Mouse (Mus musculus): Measurements from ENCODE around the gene Ush2a. TPM values are rescaled to one million over a fixed set of nuclear protein-coding genes. Genes with fewer than 3 reads are reported as not detected.

The Ush2a gene
- polyA plus RNA-seq, 1 experiment from 2014 or later = not detected

DNA sequence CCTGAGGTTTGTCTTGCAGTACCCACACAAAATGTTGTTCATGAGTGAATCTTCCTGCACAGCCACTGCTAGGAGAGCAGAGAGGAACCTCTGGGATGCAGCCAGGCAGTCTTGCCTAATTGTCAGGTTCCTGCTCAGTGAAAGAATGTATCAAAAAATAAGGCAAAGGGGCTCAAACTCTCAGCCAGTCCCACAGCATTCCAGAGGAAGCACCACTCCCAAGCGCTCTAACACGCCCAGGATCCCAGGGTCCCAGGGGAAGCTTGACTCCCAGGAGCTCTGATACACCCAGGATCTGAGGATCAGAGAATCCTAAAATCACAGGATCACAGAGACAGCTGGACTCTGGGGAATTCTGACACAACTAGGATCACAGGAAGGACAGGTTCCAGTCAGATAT, 434.5 kb downstream of the Ush2a start:
- 63% methylated on average over 2 of the region's 2 CpGs for WGBS

DNA sequence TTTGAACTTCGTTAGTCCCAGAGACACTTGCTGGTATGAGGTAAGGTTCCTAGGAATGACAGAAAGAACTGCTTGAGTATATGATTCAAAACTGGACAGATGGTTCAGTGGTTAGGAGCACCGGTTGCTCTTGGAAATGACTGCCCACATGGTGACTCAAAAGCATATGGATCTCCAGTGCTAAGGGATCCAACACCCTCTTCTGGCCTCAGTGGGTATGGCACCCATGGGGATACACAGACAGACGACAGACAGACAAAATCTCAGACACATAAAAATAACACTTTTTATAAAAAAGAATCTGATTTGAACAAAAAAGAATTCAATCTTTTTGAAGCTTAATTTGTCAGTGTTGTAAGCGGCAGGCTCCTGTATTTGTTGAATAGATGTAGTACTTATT, 446.4 kb downstream of the Ush2a start:
- ATAC-seq (ENCODE audit: insufficient read depth, low FRiP score) = no peak
- H3K4me3 ChIP-seq (replicated peaks; ENCODE audit: low read length) = no peak overlapping the region
- no peaks in the 10 kb centered on the region for H3K36me3 ChIP-seq (ENCODE audit: control insufficient read depth, insufficient read depth, low read length)
- H3K4me2 ChIP-seq (ENCODE audit: low read depth, low read length) = no peak overlapping the region
- H3K27me3 ChIP-seq (ENCODE audit: control insufficient read depth, insufficient read depth, low read length) = no peaks in the 10 kb centered on the region
- H3K27ac ChIP-seq (ENCODE audit: low read length) = no peak overlapping the region
- no peaks in the 10 kb centered on the region for H3K4me1 ChIP-seq (ENCODE audit: control insufficient read depth, insufficient read depth, low read length)
- 85% methylated on average over 4 of the region's 4 CpGs for WGBS
- no peaks in the 10 kb centered on the region for H3K9me3 ChIP-seq (replicated peaks; ENCODE audit: control insufficient read depth, low read length)
- H3K9ac ChIP-seq (ENCODE audit: low read length) = no peak overlapping the region

More for the DNA sequence above, 434.5 kb downstream of the Ush2a start:
- H3K27me3 ChIP-seq (ENCODE audit: control insufficient read depth, insufficient read depth, low read length) = no peaks in the 10 kb centered on the region
- H3K4me2 ChIP-seq (ENCODE audit: low read depth, low read length) = no peak overlapping the region
- peaks cover 4% of the 10 kb centered on the region; the same call in 1 of the 2 replicates for H3K9me3 ChIP-seq (replicated peaks; ENCODE audit: control insufficient read depth, low read length)
- no peak overlapping the region for H3K9ac ChIP-seq (ENCODE audit: low read length)
- no peak overlapping the region for H3K4me3 ChIP-seq (replicated peaks; ENCODE audit: low read length)
- H3K4me1 ChIP-seq (ENCODE audit: control insufficient read depth, insufficient read depth, low read length) = no peaks in the 10 kb centered on the region
- no peaks in the 10 kb centered on the region for H3K36me3 ChIP-seq (ENCODE audit: control insufficient read depth, insufficient read depth, low read length)
- ATAC-seq (ENCODE audit: insufficient read depth, low FRiP score) = no peak
- no peak overlapping the region for H3K27ac ChIP-seq (ENCODE audit: low read length)

DNA sequence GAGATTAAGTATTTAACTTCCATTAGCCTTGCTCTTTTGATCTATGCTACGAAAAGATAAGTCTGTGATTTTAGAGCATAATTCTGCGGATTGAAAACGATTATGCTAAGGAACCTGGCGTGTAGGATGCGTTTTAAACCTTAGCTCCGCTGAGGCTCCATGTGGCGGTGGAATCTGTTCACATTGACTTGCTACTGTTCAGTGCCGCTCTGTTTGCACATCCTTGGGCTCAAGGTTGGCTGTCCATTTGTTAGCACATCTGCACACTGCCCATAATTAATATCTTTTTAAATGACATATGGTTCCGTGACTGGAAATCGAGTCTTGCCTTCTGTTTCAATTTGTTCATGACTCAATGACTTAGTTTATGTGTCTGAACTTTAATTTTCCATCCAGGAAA, 446.9 kb downstream of the Ush2a start:
- Histone ChIP-seq H3K27ac (ENCODE audit: low read length) (no peak overlapping the region), H3K27me3 (ENCODE audit: control insufficient read depth, insufficient read depth, low read length) (no peaks in the 10 kb centered on the region), H3K4me1 (ENCODE audit: control insufficient read depth, insufficient read depth, low read length) (no peaks in the 10 kb centered on the region), H3K4me2 (ENCODE audit: low read depth, low read length) (no peak overlapping the region), H3K9ac (ENCODE audit: low read length) (no peak overlapping the region), H3K9me3 (replicated peaks; ENCODE audit: control insufficient read depth, low read length) (no peaks in the 10 kb centered on the region), H3K4me3 (replicated peaks; ENCODE audit: low read length) (no peak overlapping the region), H3K36me3 (ENCODE audit: control insufficient read depth, insufficient read depth, low read length) (no peaks in the 10 kb centered on the region)
- 82% methylated on average over 10 of the region's 10 CpGs for WGBS
- no peak for ATAC-seq (ENCODE audit: insufficient read depth, low FRiP score)

DNA sequence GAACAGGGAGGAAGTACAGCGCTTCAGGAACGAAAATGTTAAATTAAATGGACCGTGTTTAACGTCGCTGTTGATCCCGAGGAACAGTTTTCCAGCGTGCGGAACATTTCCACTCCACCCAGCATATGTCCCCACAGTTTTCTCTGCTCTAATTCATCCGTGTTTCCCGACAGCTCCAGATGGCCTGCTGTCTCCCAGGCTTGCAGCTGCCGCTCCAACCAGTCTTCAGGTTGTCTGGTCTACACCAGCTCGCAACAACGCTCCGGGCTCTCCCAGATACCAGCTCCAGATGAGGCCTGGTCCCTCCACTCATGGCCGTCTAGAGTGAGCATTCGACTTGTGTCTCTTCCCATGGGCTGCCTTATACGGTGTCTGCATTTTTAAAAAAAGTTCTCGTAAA, 452.3 kb downstream of the Ush2a start:
- ATAC-seq (ENCODE audit: insufficient read depth, low FRiP score) = no peak
- H3K4me2 ChIP-seq (ENCODE audit: low read depth, low read length) = no peak overlapping the region
- H3K9ac ChIP-seq (ENCODE audit: low read length) = no peak overlapping the region
- H3K4me1 ChIP-seq (ENCODE audit: control insufficient read depth, insufficient read depth, low read length) = no peaks in the 10 kb centered on the region
- no peaks in the 10 kb centered on the region for H3K9me3 ChIP-seq (replicated peaks; ENCODE audit: control insufficient read depth, low read length)
- H3K27me3 ChIP-seq (ENCODE audit: control insufficient read depth, insufficient read depth, low read length) = no peaks in the 10 kb centered on the region
- no peaks in the 10 kb centered on the region for H3K36me3 ChIP-seq (ENCODE audit: control insufficient read depth, insufficient read depth, low read length)
- H3K27ac ChIP-seq (ENCODE audit: low read length) = no peak overlapping the region
- WGBS = 80% methylated on average over 18 of the region's 18 CpGs
- H3K4me3 ChIP-seq (replicated peaks; ENCODE audit: low read length) = no peak overlapping the region

DNA sequence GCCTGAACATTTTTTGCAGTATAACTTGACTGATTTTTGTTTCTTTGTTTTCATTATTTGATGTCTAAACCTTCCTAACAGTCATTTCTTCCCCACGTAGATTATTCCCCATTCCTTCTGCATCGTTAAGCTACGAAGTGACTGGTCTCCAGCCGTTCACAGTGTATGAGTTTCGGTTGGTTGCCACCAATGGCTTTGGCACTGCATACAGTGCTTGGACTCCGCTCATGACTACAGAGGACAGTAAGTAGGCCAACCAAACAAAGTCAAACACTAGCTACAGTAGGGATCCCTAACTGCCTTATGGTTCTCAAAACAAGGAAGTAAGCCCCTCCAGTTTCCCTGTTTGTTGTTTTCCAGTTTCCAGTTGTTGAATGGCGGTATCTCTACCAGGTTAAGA, 453.1 kb downstream of the Ush2a start:
- Histone ChIP-seq H3K27ac (ENCODE audit: low read length) (no peak overlapping the region), H3K4me1 (ENCODE audit: control insufficient read depth, insufficient read depth, low read length) (no peaks in the 10 kb centered on the region), H3K27me3 (ENCODE audit: control insufficient read depth, insufficient read depth, low read length) (no peaks in the 10 kb centered on the region), H3K4me3 (replicated peaks; ENCODE audit: low read length) (no peak overlapping the region), H3K4me2 (ENCODE audit: low read depth, low read length) (no peak overlapping the region), H3K36me3 (ENCODE audit: control insufficient read depth, insufficient read depth, low read length) (no peaks in the 10 kb centered on the region), H3K9me3 (replicated peaks; ENCODE audit: control insufficient read depth, low read length) (no peaks in the 10 kb centered on the region), H3K9ac (ENCODE audit: low read length) (no peak overlapping the region)
- 94% methylated on average over 7 of the region's 7 CpGs for WGBS
- ATAC-seq (ENCODE audit: insufficient read depth, low FRiP score) = no peak

DNA sequence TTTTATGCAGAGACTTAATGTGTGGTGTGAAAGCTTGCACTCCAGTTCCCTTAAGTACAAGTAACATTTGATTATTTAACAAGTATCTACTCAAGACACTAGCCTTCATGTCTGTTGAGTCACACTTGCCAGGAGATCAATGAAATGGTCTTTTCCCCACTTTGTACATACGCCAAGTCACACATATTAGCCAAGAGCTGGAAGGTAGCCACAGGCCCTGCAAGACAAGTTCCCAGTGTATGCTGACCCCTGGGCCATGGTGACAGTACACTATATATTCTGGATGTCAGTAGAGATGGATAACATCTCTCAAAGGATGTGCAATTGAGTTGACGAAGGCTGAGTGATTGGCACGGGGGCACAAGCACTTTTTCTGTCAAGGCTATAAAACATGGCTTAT, 455.1 kb downstream of the Ush2a start:
- H3K4me1 ChIP-seq (ENCODE audit: control insufficient read depth, insufficient read depth, low read length) = no peaks in the 10 kb centered on the region
- no peak for ATAC-seq (ENCODE audit: insufficient read depth, low FRiP score)
- no peak overlapping the region for H3K27ac ChIP-seq (ENCODE audit: low read length)
- no peaks in the 10 kb centered on the region for H3K27me3 ChIP-seq (ENCODE audit: control insufficient read depth, insufficient read depth, low read length)
- 71% methylated on average over 3 of the region's 3 CpGs for WGBS
- H3K9me3 ChIP-seq (replicated peaks; ENCODE audit: control insufficient read depth, low read length) = no peaks in the 10 kb centered on the region
- H3K36me3 ChIP-seq (ENCODE audit: control insufficient read depth, insufficient read depth, low read length) = no peaks in the 10 kb centered on the region
- no peak overlapping the region for H3K4me3 ChIP-seq (replicated peaks; ENCODE audit: low read length)
- no peak overlapping the region for H3K9ac ChIP-seq (ENCODE audit: low read length)
- H3K4me2 ChIP-seq (ENCODE audit: low read depth, low read length) = no peak overlapping the region

DNA sequence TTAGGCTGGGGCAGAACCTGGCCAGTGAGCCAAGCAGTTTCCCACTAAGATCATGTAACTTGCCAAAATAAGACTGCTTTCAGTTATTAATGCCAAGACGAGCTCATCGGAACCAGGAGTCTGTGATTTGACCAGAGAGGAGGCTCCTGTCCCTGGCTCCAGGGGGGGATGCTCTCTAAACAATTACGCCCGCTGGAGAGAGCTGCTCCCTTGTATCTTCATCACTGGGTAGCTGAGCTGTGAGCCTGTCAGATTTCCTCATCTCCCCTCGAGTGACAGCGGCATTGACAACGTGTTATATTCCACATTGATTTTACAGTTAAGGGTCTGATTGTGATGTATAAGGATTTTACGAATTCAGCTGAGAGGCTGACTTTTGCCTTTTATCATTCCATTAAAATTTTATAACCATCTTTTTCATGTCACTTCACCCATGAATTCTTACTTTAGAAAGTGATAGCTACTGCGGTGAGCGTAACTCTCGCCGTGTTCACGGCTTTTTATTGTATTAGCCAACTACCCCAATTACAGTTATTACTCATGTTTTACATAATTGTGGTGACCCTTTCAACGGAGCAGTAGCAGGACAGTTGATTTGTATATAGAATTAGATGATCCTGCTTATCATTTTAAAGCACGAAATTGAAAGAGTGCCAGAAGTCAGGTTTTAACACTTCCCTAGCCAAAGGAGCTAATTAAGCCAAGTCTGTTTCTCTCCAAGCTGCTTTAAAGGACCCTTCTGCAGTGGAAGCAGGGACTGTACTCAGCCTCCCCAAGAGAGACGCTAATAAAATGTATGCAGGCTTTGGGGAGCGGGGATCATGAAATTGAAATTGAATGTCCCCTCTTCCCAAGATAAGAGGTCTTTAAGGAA, 463.5 kb downstream of the Ush2a start:
- Histone ChIP-seq H3K4me3 (replicated peaks; ENCODE audit: low read length) (no peak overlapping the region), H3K27me3 (ENCODE audit: control insufficient read depth, insufficient read depth, low read length) (no peaks in the 10 kb centered on the region), H3K36me3 (ENCODE audit: control insufficient read depth, insufficient read depth, low read length) (no peaks in the 10 kb centered on the region), H3K4me2 (ENCODE audit: low read depth, low read length) (no peak overlapping the region), H3K9ac (ENCODE audit: low read length) (no peak overlapping the region), H3K27ac (ENCODE audit: low read length) (no peak overlapping the region), H3K4me1 (ENCODE audit: control insufficient read depth, insufficient read depth, low read length) (no peaks in the 10 kb centered on the region), H3K9me3 (replicated peaks; ENCODE audit: control insufficient read depth, low read length) (no peaks in the 10 kb centered on the region)
- WGBS = 69% methylated on average over 17 of the region's 17 CpGs
- ATAC-seq (ENCODE audit: insufficient read depth, low FRiP score) = no peak

DNA sequence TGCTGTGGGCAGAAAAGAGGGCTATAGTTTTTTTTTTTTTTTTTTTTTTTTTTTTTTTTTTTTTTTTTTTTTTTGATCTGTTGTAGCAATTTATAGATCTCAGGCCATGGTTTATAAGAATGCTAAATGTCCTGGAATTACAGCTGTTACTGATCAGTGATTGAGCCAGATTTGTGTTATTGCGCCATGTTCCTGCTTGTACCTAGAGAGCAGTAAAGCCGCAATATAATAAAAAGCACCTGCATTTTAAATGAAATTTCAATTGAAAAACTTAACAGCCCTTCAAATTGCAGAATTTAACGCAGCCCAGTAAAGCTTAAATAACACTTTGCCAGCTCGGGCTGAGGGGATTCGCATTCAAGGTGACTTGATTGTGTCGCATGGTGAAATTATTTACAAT, 465.1 kb downstream of the Ush2a start:
- Histone ChIP-seq H3K9me3 (replicated peaks; ENCODE audit: control insufficient read depth, low read length) (no peaks in the 10 kb centered on the region), H3K4me3 (replicated peaks; ENCODE audit: low read length) (no peak overlapping the region), H3K4me1 (ENCODE audit: control insufficient read depth, insufficient read depth, low read length) (no peaks in the 10 kb centered on the region), H3K9ac (ENCODE audit: low read length) (no peak overlapping the region), H3K27ac (ENCODE audit: low read length) (no peak overlapping the region), H3K4me2 (ENCODE audit: low read depth, low read length) (no peak overlapping the region), H3K36me3 (ENCODE audit: control insufficient read depth, insufficient read depth, low read length) (no peaks in the 10 kb centered on the region), H3K27me3 (ENCODE audit: control insufficient read depth, insufficient read depth, low read length) (no peaks in the 10 kb centered on the region)
- no peak for ATAC-seq (ENCODE audit: insufficient read depth, low FRiP score)
- 82% methylated on average over 6 of the region's 6 CpGs for WGBS

DNA sequence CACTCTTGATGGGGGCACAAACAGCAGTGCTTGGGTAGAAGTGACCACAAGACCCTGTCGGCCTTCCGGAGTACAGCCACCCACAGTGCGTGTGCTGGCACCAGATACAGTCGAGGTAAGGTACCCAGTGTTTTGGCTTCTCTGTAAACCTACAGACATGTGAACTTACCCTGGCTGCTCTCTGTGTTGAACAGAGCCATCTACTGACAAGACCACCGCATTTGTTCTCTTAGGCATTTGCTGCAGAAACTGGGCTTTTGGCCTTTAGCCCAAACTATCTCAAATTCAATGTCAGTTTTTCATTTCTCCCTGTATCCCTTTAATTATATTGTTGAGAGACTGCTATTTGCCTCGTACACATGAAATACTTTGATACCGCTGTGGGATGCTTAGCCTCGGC, 466.8 kb downstream of the Ush2a start:
- H3K27ac ChIP-seq (ENCODE audit: low read length) = no peak overlapping the region
- no peak overlapping the region for H3K9ac ChIP-seq (ENCODE audit: low read length)
- no peak for ATAC-seq (ENCODE audit: insufficient read depth, low FRiP score)
- no peaks in the 10 kb centered on the region for H3K9me3 ChIP-seq (replicated peaks; ENCODE audit: control insufficient read depth, low read length)
- H3K4me1 ChIP-seq (ENCODE audit: control insufficient read depth, insufficient read depth, low read length) = no peaks in the 10 kb centered on the region
- H3K4me3 ChIP-seq (replicated peaks; ENCODE audit: low read length) = no peak overlapping the region
- no peak overlapping the region for H3K4me2 ChIP-seq (ENCODE audit: low read depth, low read length)
- WGBS = 79% methylated on average over 8 of the region's 8 CpGs
- no peaks in the 10 kb centered on the region for H3K27me3 ChIP-seq (ENCODE audit: control insufficient read depth, insufficient read depth, low read length)
- no peaks in the 10 kb centered on the region for H3K36me3 ChIP-seq (ENCODE audit: control insufficient read depth, insufficient read depth, low read length)

All from stomach, embryonic 16.5 days (tissue).